Mouse (Mus musculus) myocyte (in vitro differentiated cells): ENCODE measurements around the gene Fam160b1.

ENCODE experiments used
- CEBPB ChIP-seq: IDR thresholded peaks from 2 replicates; pipeline ENCODE4 v1.6.1; 2011; ENCODE audit warnings: mild to moderate bottlenecking, moderate library complexity; ENCODE audit not compliant: poor library complexity, insufficient read depth, severe bottlenecking
- E2F4 ChIP-seq: IDR thresholded peaks from one replicate; pipeline ENCODE4 v1.6.1; 2011; ENCODE audit warnings: mild to moderate bottlenecking, control low read depth, moderate library complexity; ENCODE audit not compliant: insufficient read depth
- MAX ChIP-seq: IDR thresholded peaks from one replicate; pipeline ENCODE4 v1.6.1; 2011; ENCODE audit warnings: low read depth, mild to moderate bottlenecking, control low read depth
- MYOG ChIP-seq, 3 experiments: IDR thresholded peaks; one replicate each; pipeline ENCODE4 v1.6.1; 2011; ENCODE audit warnings: control low read depth in 2 of 3, low read depth in 2 of 3, mild to moderate bottlenecking in 2 of 3; ENCODE audit not compliant: insufficient read length in 2 of 3, control insufficient read depth in 1 of 3, insufficient read depth in 1 of 3
- POLR2A ChIP-seq: IDR thresholded peaks from one replicate; pipeline ENCODE4 v1.6.1; 2011; ENCODE audit warnings: low read depth, mild to moderate bottlenecking, control low read depth, moderate library complexity; ENCODE audit not compliant: insufficient read length
- POLR2AphosphoS2 ChIP-seq: IDR thresholded peaks from one replicate; pipeline ENCODE4 v1.6.1; 2011; ENCODE audit warnings: low read depth, control low read depth; ENCODE audit not compliant: insufficient read length
- SRF ChIP-seq: IDR thresholded peaks from one replicate; pipeline ENCODE4 v1.6.1; 2011; ENCODE audit warnings: low read depth; ENCODE audit not compliant: control insufficient read depth, insufficient read length
- TCF12 ChIP-seq: IDR thresholded peaks from one replicate; pipeline ENCODE4 v1.6.1; 2011; ENCODE audit warnings: mild to moderate bottlenecking, control low read depth; ENCODE audit not compliant: poor library complexity, insufficient read depth, severe bottlenecking
- TCF3 ChIP-seq: IDR thresholded peaks from one replicate; pipeline ENCODE4 v1.6.1; 2011; ENCODE audit warnings: low read depth, control low read depth; ENCODE audit not compliant: insufficient read length
- USF1 ChIP-seq: IDR thresholded peaks from one replicate; pipeline ENCODE4 v1.6.1; 2011; ENCODE audit warnings: low read depth, mild to moderate bottlenecking, control low read depth, moderate library complexity

- TF ChIP-seq POLR2A (no peak), MAX (no peak), POLR2AphosphoS2 (no peak), SRF (no peak), CEBPB (no peak), TCF12 (no peak), USF1 (no peak), TCF3 (no peak), E2F4 (no peak), MYOG (IDR thresholded peaks at IDR 0.05; ENCODE audit: control insufficient read depth in 1 of 3, insufficient read depth in 1 of 3, insufficient read length in 2 of 3, low read depth in 2 of 3) (no peak)
Measured at GRCm38 (mm10) chr19:57417800-57418580, 57.5 kb downstream of the Fam160b1 start.
